In the genomic region with DNA sequence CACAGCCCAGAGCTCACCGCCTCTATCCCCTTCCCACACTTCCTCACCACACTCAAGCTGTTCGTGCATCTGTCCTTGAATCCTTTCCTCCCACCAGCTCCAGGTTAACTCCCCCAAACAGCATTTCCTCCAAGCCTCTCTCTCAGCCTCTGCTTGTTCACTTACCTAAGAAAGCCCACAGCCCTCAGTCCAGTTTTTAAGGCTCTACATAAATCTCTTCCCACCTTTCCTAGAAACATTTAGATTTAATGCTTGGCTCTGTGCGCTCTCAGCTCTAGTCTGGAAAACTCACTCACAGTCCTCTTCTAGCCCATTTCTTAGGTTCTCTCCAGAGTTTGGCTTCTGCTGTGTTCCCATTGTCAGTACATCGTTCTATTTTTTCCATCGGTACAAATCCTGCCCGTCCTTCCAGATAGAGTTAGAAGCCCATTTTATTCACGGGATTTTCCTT, we compare ENCODE assay signal across 12 mouse cellular contexts.
DNase-seq lines count a peak whose midpoint lies in the region; ATAC-seq lines count a peak whose summit lies in the region.
"Had no signal": no experiment of that assay in that cellular context is flagged by ENCODE, and none has a peak within 500 bp of the region (broad histone marks: within the 10 kb centered on the region; RNA-seq: fewer than 3 reads in every experiment).

No protein-coding gene starts in this region.

- H3K27ac ChIP-seq in midbrain, embryonic 10.5 days (replicated peaks) = no peak overlapping the region
- H3K27ac ChIP-seq in midbrain, embryonic 14.5 days (replicated peaks; ENCODE audit: low read depth, low read length) = no peak overlapping the region
- H3K27ac ChIP-seq: forebrain, embryonic 13.5 days; midbrain, embryonic 15.5 days; neural tube, embryonic 15.5 days had no signal

- peaks cover 3% of the 10 kb centered on the region; the same call in 1 of the 2 replicates for H3K4me1 ChIP-seq in midbrain, embryonic 10.5 days
- no peaks in the 10 kb centered on the region for H3K4me1 ChIP-seq in midbrain, embryonic 14.5 days (ENCODE audit: control insufficient read depth, insufficient read depth, low read length)
- H3K4me1 ChIP-seq: forebrain, embryonic 13.5 days; midbrain, embryonic 15.5 days; neural tube, embryonic 15.5 days had no signal

- H3K36me3 ChIP-seq in midbrain, embryonic 10.5 days = no peaks in the 10 kb centered on the region
- H3K36me3 ChIP-seq in midbrain, embryonic 14.5 days (ENCODE audit: control insufficient read depth, insufficient read depth, low read length) = no peaks in the 10 kb centered on the region
- H3K36me3 ChIP-seq: midbrain, embryonic 15.5 days; neural tube, embryonic 15.5 days had no signal

- H3K9me3 ChIP-seq in midbrain, embryonic 10.5 days (replicated peaks) = no peaks in the 10 kb centered on the region
- H3K9me3 ChIP-seq in midbrain, embryonic 14.5 days (ENCODE audit: control insufficient read depth, low read length) = no peaks in the 10 kb centered on the region
- H3K9me3 ChIP-seq: forebrain, embryonic 13.5 days; midbrain, embryonic 15.5 days; neural tube, embryonic 15.5 days had no signal

- no peak overlapping the region for H3K4me3 ChIP-seq in midbrain, embryonic 10.5 days
- no peak overlapping the region for H3K4me3 ChIP-seq in midbrain, embryonic 14.5 days (replicated peaks; ENCODE audit: low read depth, low read length)
- H3K4me3 ChIP-seq: forebrain, embryonic 13.5 days; midbrain, embryonic 15.5 days; neural tube, embryonic 15.5 days had no signal

- intact Hi-C loops in heart, postnatal 14 days (cut with DNase I) = loop anchor here (5.0 kb wide), 1 partner anchor 121 kb away; no protein-coding TSS in a partner anchor

- H3K4me2 ChIP-seq in midbrain, embryonic 14.5 days (ENCODE audit: low read length) = no peak overlapping the region
- H3K4me2 ChIP-seq: forebrain, embryonic 13.5 days; midbrain, embryonic 15.5 days; neural tube, embryonic 15.5 days had no signal

- no peak overlapping the region for H3K9ac ChIP-seq in midbrain, embryonic 14.5 days (replicated peaks; ENCODE audit: low read length)
- H3K9ac ChIP-seq: forebrain, embryonic 13.5 days; midbrain, embryonic 15.5 days; neural tube, embryonic 15.5 days had no signal

- 89% methylated on average over 7 of the region's 7 CpGs for WGBS in midbrain, embryonic 10.5 days
- WGBS in midbrain, embryonic 14.5 days = 85% methylated on average over 7 of the region's 7 CpGs

- DNase-seq in heart, adult 11 months = peak; percentile 83
- DNase-seq in heart, postnatal 14 days = no peak
- DNase-seq in layer of hippocampus, adult 18-20 months (ENCODE audit: low spot score in 2 of 2) = peak; percentile 19 to 64
- DNase-seq in layer of hippocampus, postnatal 25 days (ENCODE audit: extremely low spot score in 1 of 2, low spot score in 1 of 2) = no peak
- DNase-seq in brain, adult 2 months (ENCODE audit: low read depth, low spot score) = peak; percentile 86
- DNase-seq in left cerebral cortex, adult 9 months (ENCODE audit: low spot score in 2 of 2) = peak; percentile 26 to 70
- DNase-seq in midbrain, embryonic 10.5 days (ENCODE audit: low spot score) = no peak
- DNase-seq in midbrain, embryonic 14.5 days = no peak
- DNase-seq: B cell, adult 2 months had no signal

- no peaks in the 10 kb centered on the region for H3K27me3 ChIP-seq in midbrain, embryonic 10.5 days (ENCODE audit: low read depth, poor library complexity, severe bottlenecking)
- no peaks in the 10 kb centered on the region for H3K27me3 ChIP-seq in midbrain, embryonic 14.5 days (ENCODE audit: control insufficient read depth, insufficient read depth, low read length)
- H3K27me3 ChIP-seq: forebrain, embryonic 13.5 days; midbrain, embryonic 15.5 days; neural tube, embryonic 15.5 days had no signal

- no peak for ATAC-seq in midbrain, embryonic 14.5 days (ENCODE audit: low FRiP score, low TSS enrichment)
- ATAC-seq: forebrain, embryonic 13.5 days; midbrain, embryonic 15.5 days had no signal

Comparison
In these comparisons a context has a peak if more than half of its experiments do, and no peak if none do; other contexts are left out.
1. DNase-seq: peak in heart, adult 11 months (single experiment), layer of hippocampus, adult 18-20 months (2 of 2), brain, adult 2 months (single experiment) and left cerebral cortex, adult 9 months (2 of 2); none in heart, postnatal 14 days (0 of 2), layer of hippocampus, postnatal 25 days (0 of 2), midbrain, embryonic 10.5 days (single experiment) and midbrain, embryonic 14.5 days (single experiment).